Mouse (Mus musculus) G1E (cell line): ENCODE data around the gene Nkap. TPM values are rescaled to one million over a fixed set of nuclear protein-coding genes. Genes with fewer than 3 reads are reported as not detected.
A peak's percentile ranks its signal among the peaks of the same experiment; 100 is the strongest.
"Not testable (repeated sequence)": the region's sequence is repeated elsewhere in the genome, so short reads cannot be mapped to it uniquely, and the experiment has no call there.

Experiments
- ATAC-seq: 2 replicates; pipeline ENCODE4 v1.8.0; 2016; ENCODE audit warnings: mild to moderate bottlenecking; ENCODE audit not compliant: insufficient number of reproducible peaks, poor library complexity, low FRiP score, severe bottlenecking; ENCODE audit errors: extremely low read depth
- DNase-seq: peaks from one replicate; pipeline ENCODE4 v3.0.0; 2012; ENCODE audit warnings: low spot score
- H3K27me3 ChIP-seq: 2 replicates; pipeline ENCODE4 v1.6.1; 2012; ENCODE audit warnings: mild to moderate bottlenecking, low read length, inconsistent platforms; ENCODE audit not compliant: insufficient read depth
- H3K36me3 ChIP-seq: replicated peaks from 2 replicates; pipeline ENCODE3; 2012; ENCODE audit warnings: mild to moderate bottlenecking, inconsistent platforms
- H3K4me1 ChIP-seq: 2 replicates; pipeline ENCODE4 v1.6.1; 2012; ENCODE audit warnings: low read depth, low read length, inconsistent platforms, mixed read lengths; ENCODE audit not compliant: insufficient read depth
- H3K4me3 ChIP-seq: 2 replicates; pipeline ENCODE4 v1.5.1; 2012; ENCODE audit warnings: low read depth, mild to moderate bottlenecking, inconsistent platforms, low read length, moderate library complexity, mixed read lengths
- H3K9me3 ChIP-seq: replicated peaks from 2 replicates; pipeline ENCODE4 v1.6.1; 2012; ENCODE audit warnings: inconsistent platforms
- CTCF ChIP-seq: IDR thresholded peaks from 2 replicates; pipeline ENCODE4 v1.5.1; 2012; ENCODE audit warnings: low read depth, low read length, inconsistent platforms, mixed read lengths
- GATA1 ChIP-seq: IDR thresholded peaks from 2 replicates; pipeline ENCODE4 v1.6.1; 2012; ENCODE audit warnings: borderline replicate concordance, low read length, inconsistent platforms, mixed read lengths
- GATA2 ChIP-seq: IDR thresholded peaks from 2 replicates; pipeline ENCODE4 v1.6.1; 2012; ENCODE audit warnings: low read depth, low read length, inconsistent platforms, borderline replicate concordance
- POLR2AphosphoS5 ChIP-seq: IDR thresholded peaks from 2 replicates; pipeline ENCODE4 v1.6.1; 2012; ENCODE audit warnings: low read depth, low read length, inconsistent platforms; ENCODE audit not compliant: insufficient replicate concordance
- TAL1 ChIP-seq: conservative IDR thresholded peaks from 2 replicates; pipeline ENCODE4 v1.6.1; 2012; ENCODE audit warnings: low read depth, low read length, inconsistent platforms, mixed read lengths
- polyA plus RNA-seq: library from polyadenylated mRNA; stranded (reverse); fragments of >175 nt; gene quantifications from 2 replicates; pipeline ENCODE4 v1.2.3, GENCODE M21; 2012
- total RNA-seq, 2 experiments: library from RNA; stranded (forward) in 1 of 2; stranded (reverse) in 1 of 2; fragments of 200-1000 nt in 1 of 2; fragments of >200 nt in 1 of 2; fragmentation: Nextera tagmentation in 1 of 2; gene quantifications; 2 replicates each; pipeline ENCODE4 v1.2.3; 2014 to 2017

The Nkap gene
- 48.7 and 52.5 TPM in 2 replicates for total RNA-seq (2014; fragmentation: Nextera tagmentation)
- total RNA-seq (2017) = 27.5 and 38.5 TPM in 2 replicates
- 10.3 and 10.7 TPM in 2 replicates for polyA plus RNA-seq

DNA sequence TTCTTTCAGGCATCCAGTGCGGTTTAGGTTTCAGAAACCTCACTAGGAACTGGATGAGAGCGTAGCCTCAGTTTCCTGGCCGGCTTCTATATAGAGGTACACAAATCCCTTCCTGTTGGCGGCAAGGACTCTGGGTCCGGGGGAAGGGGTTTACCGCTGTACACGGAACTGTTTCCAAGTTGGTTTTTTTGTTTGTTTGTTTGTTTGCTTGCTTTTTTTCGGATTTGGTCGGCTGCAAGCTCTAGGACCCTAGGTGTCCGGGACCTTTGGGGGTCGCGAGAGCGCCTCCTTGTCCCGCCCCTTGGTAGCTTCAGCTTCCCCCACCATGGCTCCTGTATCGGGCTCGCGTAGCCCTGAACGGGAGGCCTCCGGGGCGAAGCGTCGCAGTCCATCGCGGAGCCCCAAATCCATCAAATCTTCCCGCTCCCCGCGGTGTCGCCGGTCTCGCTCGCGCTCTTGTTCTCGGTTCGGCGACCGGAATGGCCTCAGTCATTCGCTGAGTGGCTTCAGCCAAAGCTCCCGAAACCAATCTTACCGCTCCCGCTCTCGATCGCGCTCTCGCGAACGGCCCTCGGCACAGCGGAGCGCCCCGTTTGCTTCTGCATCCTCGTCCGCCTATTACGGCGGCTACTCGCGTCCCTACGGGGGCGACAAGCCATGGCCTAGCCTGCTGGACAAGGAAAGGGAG lies at the start of gene Nkap:
Gene Nkap, plus strand, starts transcription at position 125 of the 688 bp plus-strand sequence.
- H3K36me3 ChIP-seq = peaks cover 13% of the 10 kb centered on the region
- ATAC-seq (peak; percentile 84), DNase-seq (peak; percentile 31)
- H3K4me1 ChIP-seq = peaks cover 4% of the 10 kb centered on the region
- peak within 1 kb of the TSS; percentile 78 for H3K4me3 ChIP-seq
- no peaks in the 10 kb centered on the region for H3K27me3 ChIP-seq
- TF ChIP-seq GATA2 (no peak), TAL1 (no peak), POLR2AphosphoS5 (no peak), GATA1 (no peak), CTCF (no peak)
- H3K9me3 ChIP-seq = no peaks in the 10 kb centered on the region

DNA sequence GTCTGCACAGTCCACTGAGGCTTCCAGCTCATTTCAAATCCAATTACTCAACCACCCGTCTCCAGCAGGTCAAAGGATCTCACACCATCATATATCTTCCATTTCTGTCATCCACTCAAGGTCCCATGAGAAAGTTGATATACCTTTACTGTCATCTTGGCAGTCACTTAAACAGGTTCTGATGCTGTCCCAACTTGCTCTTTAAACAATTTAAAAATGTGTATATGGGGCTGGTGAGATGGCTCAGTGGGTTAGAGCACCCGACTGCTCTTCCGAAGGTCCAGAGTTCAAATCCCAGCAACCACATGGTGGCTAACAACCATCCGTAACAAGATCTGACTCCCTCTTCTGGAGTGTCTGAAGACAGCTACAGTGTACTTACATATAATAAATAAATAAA lies 46.2 kb upstream of the Nkap start:
- not testable (repeated sequence) for DNase-seq, H3K4me3 ChIP-seq, H3K27me3 ChIP-seq, ATAC-seq, H3K9me3 ChIP-seq, H3K4me1 ChIP-seq
- H3K36me3 ChIP-seq = peaks cover 39% of the 10 kb centered on the region

DNA sequence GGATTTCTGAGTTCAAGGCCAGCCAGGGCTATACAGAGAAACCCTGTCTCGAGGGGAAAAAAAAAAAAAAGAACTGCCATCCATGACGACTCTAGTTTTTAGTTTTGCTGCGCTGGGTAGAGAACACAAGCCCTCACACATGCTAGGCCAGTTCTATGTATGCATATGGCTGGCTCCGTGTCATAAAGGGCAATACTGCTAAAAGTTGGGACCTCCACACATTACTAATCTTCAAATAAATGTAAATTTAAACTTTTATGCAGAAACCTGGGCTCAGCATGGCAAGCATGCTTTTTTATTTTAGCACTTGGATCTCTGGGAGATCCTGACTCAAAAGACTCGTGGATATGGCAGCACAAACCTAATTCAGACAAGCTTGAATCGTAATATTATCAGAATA lies 45.4 kb upstream of the Nkap start:
- Histone ChIP-seq H3K4me3 (no peak overlapping the region), H3K9me3 (no peaks in the 10 kb centered on the region), H3K36me3 (peaks cover 39% of the 10 kb centered on the region), H3K4me1 (peaks cover under 1% of the 10 kb centered on the region; the same call in 1 of the 2 replicates), H3K27me3 (no peaks in the 10 kb centered on the region)
- TF ChIP-seq GATA2 (no peak), GATA1 (no peak), TAL1 (no peak)
- ATAC-seq = no peak
- DNase-seq = no peak

DNA sequence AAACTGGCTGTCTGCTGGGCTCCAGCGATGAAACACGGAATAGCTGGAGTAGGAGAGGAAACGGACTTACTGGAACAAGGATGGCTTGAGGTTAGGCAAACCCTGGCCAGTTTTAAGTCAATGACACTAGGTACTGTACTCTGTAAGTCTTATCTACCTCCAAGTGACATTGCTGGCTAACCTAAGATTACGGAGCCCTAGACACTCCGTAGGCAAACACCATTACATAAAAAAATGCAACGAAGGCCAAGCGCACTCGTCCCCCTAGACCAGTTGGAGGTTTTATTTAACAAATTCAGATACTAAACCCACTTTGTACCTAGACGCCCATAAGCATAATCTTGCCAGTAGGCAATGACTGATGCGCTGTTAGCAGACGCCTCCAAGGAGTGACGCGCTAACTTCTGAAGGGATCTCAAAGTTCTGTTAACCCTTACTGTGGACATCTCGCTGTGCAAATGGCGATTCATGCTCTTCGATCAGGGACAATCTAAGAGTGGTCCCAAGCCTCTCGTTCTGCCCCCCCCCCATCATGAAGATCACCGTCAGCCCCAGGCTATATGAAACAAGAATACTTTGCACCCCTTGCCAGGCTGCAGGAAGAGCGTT lies 42.2 kb upstream of the Nkap start:
- no peaks in the 10 kb centered on the region for H3K27me3 ChIP-seq
- H3K36me3 ChIP-seq = peaks cover 39% of the 10 kb centered on the region
- peak overlapping the region; percentile 73 for H3K4me3 ChIP-seq
- H3K9me3 ChIP-seq = no peaks in the 10 kb centered on the region
- H3K4me1 ChIP-seq = peaks cover 8% of the 10 kb centered on the region; the same call in 1 of the 2 replicates
- no peak for DNase-seq
- TF ChIP-seq POLR2AphosphoS5 (no peak), GATA1 (no peak)
- ATAC-seq = no peak

DNA sequence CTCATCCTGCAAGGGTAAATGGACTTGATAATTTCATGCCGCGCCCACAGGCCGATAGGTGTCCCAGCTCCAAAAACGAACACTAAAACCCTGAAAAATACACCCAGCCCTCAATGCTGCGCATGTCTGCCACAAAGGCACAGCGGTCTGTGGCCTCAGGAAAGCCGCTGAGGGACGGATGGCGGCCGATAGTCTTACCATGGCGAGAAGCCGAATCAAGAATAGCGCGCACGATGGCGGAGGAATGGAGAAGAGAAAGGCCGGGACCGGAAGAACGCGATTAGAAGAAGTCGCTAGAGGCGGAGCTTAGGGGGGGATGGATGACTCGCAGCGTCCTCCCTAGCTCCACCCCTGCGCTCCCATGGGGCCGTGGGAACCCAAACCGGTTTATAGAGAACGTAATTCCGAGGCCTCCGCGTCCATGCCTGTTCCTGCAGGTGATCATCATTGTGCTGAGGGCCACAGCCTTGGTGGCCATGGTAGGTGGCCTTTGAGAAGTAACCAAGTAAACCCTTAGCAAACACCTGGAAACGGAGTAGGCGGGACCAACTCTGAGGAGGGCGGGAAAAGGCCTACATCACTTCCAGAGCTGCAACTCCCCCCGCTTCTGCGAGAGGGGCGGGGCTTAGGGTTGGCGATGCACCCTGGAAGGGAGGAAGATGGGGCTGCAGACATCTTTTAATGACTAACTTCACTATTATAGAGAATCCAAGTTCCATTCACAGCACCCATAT lies 41.5 kb upstream of the Nkap start, which contains the start of gene Rpl39:
Gene Rpl39, minus strand, starts transcription at position 476 of the 734 bp plus-strand sequence.
- peak; percentile 60 for DNase-seq
- Histone ChIP-seq H3K4me3 (peak within 1 kb of the TSS; percentile 73), H3K9me3 (no peaks in the 10 kb centered on the region), H3K4me1 (peaks cover 8% of the 10 kb centered on the region; the same call in 1 of the 2 replicates), H3K27me3 (no peaks in the 10 kb centered on the region), H3K36me3 (peaks cover 36% of the 10 kb centered on the region)
- TF ChIP-seq GATA2 (no peak), GATA1 (no peak), TAL1 (no peak), POLR2AphosphoS5 (no peak), CTCF (no peak)
- ATAC-seq = peak; percentile 84

DNA sequence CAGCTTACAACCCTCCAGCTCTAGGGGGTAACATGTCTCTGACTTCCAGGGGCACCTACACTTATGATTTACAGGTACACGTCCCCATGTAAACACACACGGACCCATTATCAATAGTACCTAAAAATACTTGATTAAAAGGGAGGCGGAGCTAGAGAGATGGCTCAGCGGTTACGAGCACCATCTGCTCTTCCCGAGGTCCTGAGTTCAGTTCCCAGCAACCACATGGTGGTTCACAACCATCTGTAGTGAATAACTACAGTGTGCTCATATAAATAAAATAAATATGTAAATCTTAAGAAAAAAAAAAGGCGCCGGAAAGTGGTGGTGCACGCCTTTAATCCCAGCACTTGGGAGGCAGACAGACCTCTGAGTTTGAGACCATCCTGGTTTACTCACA lies 40.9 kb upstream of the Nkap start:
- ATAC-seq = 0 out of 2 replicates have a peak, but pooled peaks have one; percentile 9

More for the DNA sequence above, 40.9 kb upstream of the Nkap start:
- TF ChIP-seq TAL1 (no peak), POLR2AphosphoS5 (no peak), GATA1 (no peak), GATA2 (no peak), CTCF (no peak)
- Histone ChIP-seq H3K27me3 (no peaks in the 10 kb centered on the region), H3K9me3 (no peaks in the 10 kb centered on the region), H3K4me3 (peak overlapping the region; percentile 73), H3K36me3 (peaks cover 39% of the 10 kb centered on the region), H3K4me1 (peaks cover 8% of the 10 kb centered on the region; the same call in 1 of the 2 replicates)
- DNase-seq = no peak
